In genomic region chr7:5057804-5058203, GRCm38 (mm10) we compare ENCODE assay signal across 10 mouse cellular contexts. TPM values are rescaled to one million over a fixed set of nuclear protein-coding genes. Genes with fewer than 3 reads are reported as not detected.
DNase-seq lines count a peak whose midpoint lies in the region; ATAC-seq and TF ChIP-seq lines count a peak whose summit lies in the region.
"Had no signal": no experiment of that assay in that cellular context is flagged by ENCODE, and none has a peak within 500 bp of the region (broad histone marks: within the 10 kb centered on the region; RNA-seq: fewer than 3 reads in every experiment).

No protein-coding gene starts in this region.

- H3K4me3 ChIP-seq in kidney, adult 2 months (ENCODE audit: insufficient read depth, low read depth, low read length), result no peak overlapping the region
- no peak overlapping the region for H3K4me3 ChIP-seq in MEL (ENCODE audit: control insufficient read depth in 1 of 2, insufficient read depth in 1 of 2, low read depth in 2 of 2, low read length in 2 of 2)
- peak overlapping the region; percentile 67 for H3K4me3 ChIP-seq in midbrain, embryonic 15.5 days

- no peak for TF ChIP-seq POLR2A in kidney, adult 2 months (IDR thresholded peaks at IDR 0.05; ENCODE audit: low read depth, low read length)
- no peak for TF ChIP-seq POLR2A in MEL (IDR thresholded peaks at IDR 0.05; ENCODE audit: control insufficient read depth in 1 of 2, insufficient read depth in 1 of 2, low read depth in 1 of 2, low read length in 2 of 2, poor library complexity in 1 of 2)

- H3K36me3 ChIP-seq in kidney, adult 2 months (ENCODE audit: control insufficient read depth, insufficient read depth, low read length), result no peaks in the 10 kb centered on the region
- H3K36me3 ChIP-seq in MEL (ENCODE audit: control insufficient read depth in 1 of 2, insufficient read depth in 2 of 2, low read length in 2 of 2), result no peaks in the 10 kb centered on the region
- H3K36me3 ChIP-seq in midbrain, embryonic 15.5 days (replicated peaks), result no peaks in the 10 kb centered on the region
- H3K36me3 ChIP-seq: lung, embryonic 15.5 days had no signal

- H3K9ac ChIP-seq in MEL (ENCODE audit: control insufficient read depth, low read depth, low read length, poor library complexity, severe bottlenecking), result no peak overlapping the region
- peak overlapping the region; percentile 76 for H3K9ac ChIP-seq in midbrain, embryonic 15.5 days

- peak; percentile 17 for ATAC-seq in granulocyte monocyte progenitor cell, adult 5-6 weeks (replicated peaks; ENCODE audit: poor library complexity, severe bottlenecking)
- no peak for ATAC-seq in midbrain, embryonic 15.5 days (replicated peaks)
- ATAC-seq in frontal cortex, adult (ENCODE audit: low TSS enrichment), result no peak

- no peak for DNase-seq in kidney, adult 2 months
- DNase-seq in kidney, adult 18-20 months, result no peak
- DNase-seq in MEL (ENCODE audit: low read depth, low spot score), result no peak
- no peak for DNase-seq in adrenal gland, adult 18-20 months (ENCODE audit: low spot score in 2 of 2)
- no peak for DNase-seq in gastrocnemius, postnatal 10 days

- no peak for TF ChIP-seq EP300 in MEL (IDR thresholded peaks at IDR 0.05; ENCODE audit: low read depth in 1 of 2, low read length in 2 of 2)

- H3K79me2 ChIP-seq in MEL (ENCODE audit: control insufficient read depth, insufficient read depth, low read length, poor library complexity), result peaks cover 11% of the 10 kb centered on the region

- peaks cover 3% of the 10 kb centered on the region; the same call in 1 of the 2 replicates for H3K4me1 ChIP-seq in kidney, adult 2 months (ENCODE audit: control insufficient read depth, insufficient read depth, low read length)
- peaks cover 0 to 5% of the 10 kb centered on the region in 2 experiments; a peak in 1 of 4 replicates for H3K4me1 ChIP-seq in MEL (ENCODE audit: control insufficient read depth in 1 of 2, insufficient read depth in 2 of 2, low read length in 2 of 2)
- H3K4me1 ChIP-seq in midbrain, embryonic 15.5 days, result peaks cover 72% of the 10 kb centered on the region

- H3K27me3 ChIP-seq in kidney, adult 2 months (replicated peaks; ENCODE audit: control insufficient read depth, insufficient read depth, low read length), result peaks cover 1% of the 10 kb centered on the region; the same call in 1 of the 2 replicates
- no peaks in the 10 kb centered on the region for H3K27me3 ChIP-seq in MEL (ENCODE audit: control insufficient read depth in 1 of 2, insufficient read depth in 2 of 2, low read length in 2 of 2)
- peaks cover 30% of the 10 kb centered on the region for H3K27me3 ChIP-seq in midbrain, embryonic 15.5 days (replicated peaks)

- TF ChIP-seq CTCF in kidney, adult 2 months (conservative IDR thresholded peaks at IDR 0.05; ENCODE audit: insufficient read depth, insufficient read length, low read depth, low read length), result 0 out of 2 replicates have a peak, but pooled peaks have one; percentile 21
- TF ChIP-seq CTCF in MEL (IDR thresholded peaks at IDR 0.05 in 2 of 3, conservative IDR thresholded peaks at IDR 0.05 in 1 of 3; ENCODE audit: control insufficient read depth in 1 of 3, insufficient read depth in 1 of 3, low read depth in 2 of 3, low read length in 3 of 3, poor library complexity in 1 of 3, severe bottlenecking in 1 of 3), result peak in 2 of 3 experiments; percentile 35 to 37; a peak in 3 of 6 replicates

- no peak for TF ChIP-seq RAD21 in MEL (IDR thresholded peaks at IDR 0.05; ENCODE audit: low read depth, low read length)

- no peak overlapping the region for H3K27ac ChIP-seq in kidney, adult 2 months (ENCODE audit: insufficient read depth, low read depth, low read length)
- H3K27ac ChIP-seq in MEL (ENCODE audit: control insufficient read depth, low read depth, low read length), result no peak overlapping the region
- no peak overlapping the region; the same call in 1 of the 2 replicates for H3K27ac ChIP-seq in midbrain, embryonic 15.5 days
- H3K27ac ChIP-seq: lung, embryonic 15.5 days had no signal

- H3K4me2 ChIP-seq in midbrain, embryonic 15.5 days, result peak overlapping the region; percentile 63

- H3K9me3 ChIP-seq in MEL (replicated peaks; ENCODE audit: insufficient read depth, low read length), result no peaks in the 10 kb centered on the region
- H3K9me3 ChIP-seq in midbrain, embryonic 15.5 days, result no peaks in the 10 kb centered on the region
- H3K9me3 ChIP-seq: lung, embryonic 15.5 days had no signal

- WGBS in kidney, adult 2 months, result 47% methylated on average over 11 of the region's 11 CpGs
- WGBS in midbrain, embryonic 15.5 days, result 32% methylated on average over 11 of the region's 11 CpGs

TF ChIP-seq in MEL, 35 proteins besides CTCF, POLR2A, EP300 and RAD21:
- no peak for TF ChIP-seq MXI1 (IDR thresholded peaks at IDR 0.05; ENCODE audit: low read depth, low read length)
- TF ChIP-seq CHD1 (IDR thresholded peaks at IDR 0.05; ENCODE audit: low read depth, low read length), result no peak
- no peak for TF ChIP-seq NRF1 (IDR thresholded peaks at IDR 0.05; ENCODE audit: insufficient read depth, low read depth, low read length, poor library complexity, severe bottlenecking)
- no peak for TF ChIP-seq USF1 (IDR thresholded peaks at IDR 0.05; ENCODE audit: low read depth, low read length)

RNA-seq across cellular contexts. Expression of gene U2af2, which starts 4.1 kb away (rescaled TPM):
- 132 and 153 TPM in 2 replicates for polyA plus RNA-seq in kidney, adult 2 months (2012; rRNA removed)
- total RNA-seq in MEL (2012; rRNA removed), result 301 and 311 TPM in 2 replicates
- 100 to 1,000 TPM; 477 to 491 TPM for polyA plus RNA-seq in MEL (2012; ENCODE audit: insufficient read depth in 1 of 2, insufficient read length in 2 of 2, low read depth in 1 of 2, low replicate concordance in 2 of 2, missing spikeins in 1 of 2)
- 204 and 227 TPM in 2 replicates for total RNA-seq in granulocyte monocyte progenitor cell, adult 5-6 weeks (2014; fragmentation: Nextera tagmentation)
- 253 and 265 TPM in 2 replicates for total RNA-seq in granulocyte monocyte progenitor cell, adult 5-6 weeks (2017)
- 103 and 107 TPM in 2 replicates for polyA plus RNA-seq in midbrain, embryonic 15.5 days (2015; fragmentation: Nextera tagmentation; extraction: Ambion mirVana)
- 100 to 1,000 TPM; 145 to 156 TPM for total RNA-seq in adrenal gland, adult 18-20 months (2021)
- total RNA-seq in gastrocnemius, postnatal 10 days (2021), result 10 to 100 TPM; 70.2 to 94.0 TPM

RNA-seq across cellular contexts. Expression of gene Zfp580, which starts 6.5 kb away (rescaled TPM):
- 17.0 and 17.1 TPM in 2 replicates for polyA plus RNA-seq in kidney, adult 2 months (2012; rRNA removed)
- 1.0 and 1.7 TPM in 2 replicates for total RNA-seq in MEL (2012; rRNA removed)
- 10 to 100 TPM in 1 of 2 experiments, not detected in 1; 19.9 TPM for polyA plus RNA-seq in MEL (2012; ENCODE audit: insufficient read depth in 1 of 2, insufficient read length in 2 of 2, low read depth in 1 of 2, low replicate concordance in 2 of 2, missing spikeins in 1 of 2)
- 1.3 and 7.3 TPM in 2 replicates for total RNA-seq in granulocyte monocyte progenitor cell, adult 5-6 weeks (2014; fragmentation: Nextera tagmentation)
- total RNA-seq in granulocyte monocyte progenitor cell, adult 5-6 weeks (2017), result 1.2 and 1.3 TPM in 2 replicates
- 106 and 110 TPM in 2 replicates for polyA plus RNA-seq in midbrain, embryonic 15.5 days (2015; fragmentation: Nextera tagmentation; extraction: Ambion mirVana)
- total RNA-seq in adrenal gland, adult 18-20 months (2021), result 1 to 10 TPM; 5.1 to 5.7 TPM
- total RNA-seq in gastrocnemius, postnatal 10 days (2021), result 1 to 10 TPM; 7.3 to 10.0 TPM

RNA-seq across cellular contexts. Expression of gene Zfp784, which starts 19.6 kb away (rescaled TPM):
- 6.4 and 6.8 TPM in 2 replicates for polyA plus RNA-seq in kidney, adult 2 months (2012; rRNA removed)
- total RNA-seq in MEL (2012; rRNA removed), result 0.96 and 1.2 TPM in 2 replicates
- polyA plus RNA-seq in MEL (2012; ENCODE audit: insufficient read depth in 1 of 2, insufficient read length in 2 of 2, low read depth in 1 of 2, low replicate concordance in 2 of 2, missing spikeins in 1 of 2), result 1 to 10 TPM in 1 of 2 experiments, not detected in 1; 2.9 TPM
- total RNA-seq in granulocyte monocyte progenitor cell, adult 5-6 weeks (2014; fragmentation: Nextera tagmentation), result 0.28 and 0.54 TPM in 2 replicates
- 0.98 and 1.1 TPM in 2 replicates for total RNA-seq in granulocyte monocyte progenitor cell, adult 5-6 weeks (2017)
- polyA plus RNA-seq in midbrain, embryonic 15.5 days (2015; fragmentation: Nextera tagmentation; extraction: Ambion mirVana), result 12.3 and 13.5 TPM in 2 replicates
- total RNA-seq in adrenal gland, adult 18-20 months (2021), result 1 to 10 TPM; 3.4 to 4.1 TPM
- total RNA-seq in gastrocnemius, postnatal 10 days (2021), result 1 to 10 TPM; 4.9 to 6.0 TPM

RNA-seq across cellular contexts. Expression of gene Epn1, which starts 22.2 kb away (rescaled TPM):
- 243 and 262 TPM in 2 replicates for polyA plus RNA-seq in kidney, adult 2 months (2012; rRNA removed)
- 72.3 and 75.5 TPM in 2 replicates for total RNA-seq in MEL (2012; rRNA removed)
- 100 to 1,000 TPM in 1 of 2 experiments, not detected in 1; 147 TPM for polyA plus RNA-seq in MEL (2012; ENCODE audit: insufficient read depth in 1 of 2, insufficient read length in 2 of 2, low read depth in 1 of 2, low replicate concordance in 2 of 2, missing spikeins in 1 of 2)
- 56.6 and 57.4 TPM in 2 replicates for total RNA-seq in granulocyte monocyte progenitor cell, adult 5-6 weeks (2014; fragmentation: Nextera tagmentation)
- total RNA-seq in granulocyte monocyte progenitor cell, adult 5-6 weeks (2017), result 34.4 and 62.6 TPM in 2 replicates
- 119 and 124 TPM in 2 replicates for polyA plus RNA-seq in midbrain, embryonic 15.5 days (2015; fragmentation: Nextera tagmentation; extraction: Ambion mirVana)
- 100 to 1,000 TPM; 140 to 142 TPM for total RNA-seq in adrenal gland, adult 18-20 months (2021)
- total RNA-seq in gastrocnemius, postnatal 10 days (2021), result 100 to 1,000 TPM in 1 of 2 experiments, 10 to 100 TPM in 1; 96.7 to 110 TPM

RNA-seq across cellular contexts. Expression of gene 4632433K11Rik, which starts 23.9 kb away (rescaled TPM):
- not detected in 2 replicates for polyA plus RNA-seq in kidney, adult 2 months (2012; rRNA removed)
- not detected in 2 replicates for total RNA-seq in MEL (2012; rRNA removed)
- not detected for polyA plus RNA-seq in MEL (2012; ENCODE audit: insufficient read depth in 1 of 2, insufficient read length in 2 of 2, low read depth in 1 of 2, low replicate concordance in 2 of 2, missing spikeins in 1 of 2)
- not detected in 2 replicates for total RNA-seq in granulocyte monocyte progenitor cell, adult 5-6 weeks (2014; fragmentation: Nextera tagmentation)
- 0.57 and 1.2 TPM in 2 replicates for total RNA-seq in granulocyte monocyte progenitor cell, adult 5-6 weeks (2017)
- not detected in 2 replicates for polyA plus RNA-seq in midbrain, embryonic 15.5 days (2015; fragmentation: Nextera tagmentation; extraction: Ambion mirVana)
- total RNA-seq in adrenal gland, adult 18-20 months (2021), result not detected
- under 1 TPM in 1 of 2 experiments, not detected in 1; 0.49 TPM for total RNA-seq in gastrocnemius, postnatal 10 days (2021)
- polyA plus RNA-seq: brain, embryonic 14.5 days; lung, embryonic 15.5 days had no signal
